Mouse (Mus musculus): ENCODE results near the gene Fkbp11.
A peak's percentile ranks its signal among the peaks of the same experiment; 100 is the strongest.

The Fkbp11 gene

GRCm38 (mm10) chr15:98740219-98740618 is 12.2 kb upstream of the Fkbp11 start:
- DNase-seq (ENCODE audit: low spot score in 2 of 2): no peak

GRCm38 (mm10) chr15:98738796-98739195 is 10.8 kb upstream of the Fkbp11 start:
- DNase-seq (ENCODE audit: low spot score in 2 of 2): no peak

- peak in 1 of 2 experiments; percentile 57 for DNase-seq (ENCODE audit: low spot score in 2 of 2)
Observed at GRCm38 (mm10) chr15:98737881-98738280, 9.9 kb upstream of the Fkbp11 start.

GRCm38 (mm10) chr15:98736521-98736920 is 8.5 kb upstream of the Fkbp11 start:
- DNase-seq (ENCODE audit: low spot score in 2 of 2): no peak

GRCm38 (mm10) chr15:98733976-98734566 is 6.1 kb upstream of the Fkbp11 start:
- DNase-seq (ENCODE audit: low spot score in 2 of 2): no peak

- DNase-seq (ENCODE audit: low spot score in 2 of 2): no peak
Observed at GRCm38 (mm10) chr15:98733370-98733769, 5.4 kb upstream of the Fkbp11 start.

GRCm38 (mm10) chr15:98732006-98732531 is 4.1 kb upstream of the Fkbp11 start:
- DNase-seq (ENCODE audit: low spot score in 2 of 2): no peak

- no peak for DNase-seq (ENCODE audit: low spot score in 2 of 2)
Observed at GRCm38 (mm10) chr15:98730790-98731189, 2.8 kb upstream of the Fkbp11 start.

- DNase-seq (ENCODE audit: low spot score in 2 of 2): no peak
Observed at GRCm38 (mm10) chr15:98729791-98730545, 2.0 kb upstream of the Fkbp11 start.

GRCm38 (mm10) chr15:98728366-98728765 is 368 bp upstream of the Fkbp11 start:
- no peak for DNase-seq (ENCODE audit: low spot score in 2 of 2)

GRCm38 (mm10) chr15:98726746-98727145 is 1.3 kb downstream of the Fkbp11 start:
- no peak for DNase-seq (ENCODE audit: low spot score in 2 of 2)

GRCm38 (mm10) chr15:98726079-98726478 is 1.9 kb downstream of the Fkbp11 start:
- no peak for DNase-seq (ENCODE audit: low spot score in 2 of 2)

- DNase-seq (ENCODE audit: low spot score in 2 of 2): no peak
Observed at GRCm38 (mm10) chr15:98724441-98724840, 3.6 kb downstream of the Fkbp11 start.

GRCm38 (mm10) chr15:98722854-98723253 is 5.1 kb downstream of the Fkbp11 start:
- no peak for DNase-seq (ENCODE audit: low spot score in 2 of 2)

GRCm38 (mm10) chr15:98722191-98722590 is 5.8 kb downstream of the Fkbp11 start:
- DNase-seq (ENCODE audit: low spot score in 2 of 2): no peak

- DNase-seq (ENCODE audit: low spot score in 2 of 2): no peak
Observed at GRCm38 (mm10) chr15:98717301-98717700, 10.7 kb downstream of the Fkbp11 start.

GRCm38 (mm10) chr15:98714230-98714652 is 13.8 kb downstream of the Fkbp11 start:
- no peak for DNase-seq (ENCODE audit: low spot score in 2 of 2)

- peak; percentile 64 to 89 for DNase-seq (ENCODE audit: low spot score in 2 of 2)
Observed at GRCm38 (mm10) chr15:98710442-98710841, 17.6 kb downstream of the Fkbp11 start.

- peak; percentile 32 to 84 for DNase-seq (ENCODE audit: low spot score in 2 of 2)
Observed at GRCm38 (mm10) chr15:98707766-98708372, 20.1 kb downstream of the Fkbp11 start, which contains the start of gene Ccdc65. Gene Ccdc65 (plus strand): TSS chr15:98708207.

GRCm38 (mm10) chr15:98704312-98704711 is 23.7 kb downstream of the Fkbp11 start:
- no peak for DNase-seq (ENCODE audit: low spot score in 2 of 2)

GRCm38 (mm10) chr15:98699190-98700105 is 28.6 kb downstream of the Fkbp11 start:
- peak; percentile 72 to 89 for DNase-seq (ENCODE audit: low spot score in 2 of 2)
